Mouse (Mus musculus) CD4-positive helper T cell, adult 2 months (primary cell): ENCODE data around the gene Meox1.

Experiments
- DNase-seq: peaks from one replicate; pipeline ENCODE4 v3.0.0-alpha.2; 2012; ENCODE audit warnings: low read depth, missing footprints, low spot score

Meox1 gene

DNA sequence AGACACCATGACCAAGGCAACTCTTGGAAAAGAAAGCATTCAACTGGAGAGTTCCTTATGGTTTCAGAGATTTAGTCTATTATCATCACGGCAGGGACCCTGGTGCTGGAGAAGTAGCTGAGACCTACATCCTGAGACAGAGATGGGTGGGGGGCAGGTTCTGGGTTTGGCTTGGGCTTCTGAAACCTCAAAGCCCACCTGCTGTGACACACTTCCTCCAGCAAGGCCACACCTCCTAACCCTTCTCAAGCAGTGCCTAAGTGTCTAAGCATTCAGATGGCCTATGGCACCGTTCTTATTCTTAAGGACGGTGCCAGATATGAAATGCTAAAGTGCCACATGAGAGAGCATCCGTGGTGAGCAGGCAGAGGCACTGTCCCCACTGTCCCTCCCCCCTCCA, 4.2 kb upstream of the Meox1 start:
- no peak for DNase-seq

DNA sequence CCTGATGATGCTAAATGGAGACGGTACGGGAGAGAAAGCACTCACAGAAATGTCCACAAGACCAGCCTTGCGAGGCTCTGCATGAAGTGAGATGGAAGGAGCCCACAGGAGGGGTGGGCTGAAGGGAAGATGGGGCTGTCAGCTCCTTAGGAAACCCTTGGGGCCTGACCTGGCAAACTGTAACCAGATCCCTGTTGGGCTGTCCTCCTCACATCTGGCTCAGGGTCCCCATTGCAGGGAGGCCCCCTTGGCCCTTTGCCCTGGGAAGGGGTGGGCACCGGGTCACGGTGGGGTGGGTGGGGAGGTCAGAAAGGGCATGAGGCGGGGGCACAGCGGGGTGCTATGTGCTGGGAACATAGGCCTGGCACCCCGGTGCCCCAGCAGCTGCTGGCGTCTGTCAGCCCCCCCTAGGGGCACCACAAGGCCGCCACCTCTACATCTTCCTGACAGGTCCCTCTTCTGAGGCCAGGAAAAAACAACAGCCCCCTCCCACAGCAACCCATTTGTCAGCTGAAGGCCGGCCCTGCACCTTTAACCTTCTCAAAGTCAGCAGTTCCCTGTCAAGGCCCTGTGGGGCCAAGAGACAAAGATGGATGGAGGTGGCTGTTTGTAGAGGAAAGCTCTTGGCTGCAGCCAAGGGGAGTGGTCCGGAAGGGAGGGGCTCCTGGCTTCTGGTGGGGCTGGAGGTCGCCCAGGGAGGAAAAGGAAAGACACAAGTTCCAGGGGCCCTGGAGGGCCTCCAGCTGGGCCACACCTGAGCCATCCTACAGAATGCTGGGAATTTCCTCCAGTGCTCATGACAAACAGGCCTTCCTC, 2.6 kb upstream of the Meox1 start:
- no peak for DNase-seq

DNA sequence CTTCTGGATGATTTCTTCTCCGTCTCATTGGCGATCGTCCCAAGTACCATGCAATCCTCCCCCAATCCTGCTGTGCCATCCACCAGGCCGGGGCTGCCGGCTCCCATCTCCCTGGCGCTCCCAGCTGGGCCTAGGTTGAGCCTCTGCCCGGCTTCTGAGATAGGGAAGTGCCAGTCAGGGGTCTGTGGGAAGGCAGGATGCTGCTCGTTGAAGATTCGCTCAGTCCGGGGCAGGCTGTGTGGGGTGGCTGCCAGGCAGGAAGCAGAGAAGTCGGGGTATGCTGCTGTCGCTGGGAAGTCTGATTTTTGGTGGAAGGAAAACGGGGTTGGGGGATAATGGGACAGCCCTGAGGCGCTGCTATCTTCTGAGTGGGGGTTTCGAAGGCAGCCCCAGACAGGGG, 614 bp downstream of the Meox1 start:
- no peak for DNase-seq

DNA sequence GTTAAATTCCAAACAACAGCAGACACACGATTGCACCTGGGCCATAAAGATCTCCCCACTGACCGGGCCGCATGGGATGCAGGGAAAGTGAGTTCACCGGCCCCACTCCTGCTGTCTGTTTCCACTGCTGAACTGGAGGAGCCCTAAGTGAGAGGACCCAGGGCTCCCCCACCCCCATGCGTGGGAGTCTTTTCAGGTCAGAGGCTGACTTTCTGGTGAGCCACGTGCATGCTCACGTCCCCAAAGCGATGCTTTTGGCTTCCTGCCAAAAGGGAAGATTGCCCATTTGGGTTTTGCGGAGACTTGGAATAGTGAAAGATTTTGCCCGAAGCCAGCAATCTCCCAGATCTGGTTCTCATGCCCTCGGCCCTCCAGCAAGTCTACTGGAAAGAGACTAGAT, 2.7 kb downstream of the Meox1 start:
- no peak for DNase-seq

DNA sequence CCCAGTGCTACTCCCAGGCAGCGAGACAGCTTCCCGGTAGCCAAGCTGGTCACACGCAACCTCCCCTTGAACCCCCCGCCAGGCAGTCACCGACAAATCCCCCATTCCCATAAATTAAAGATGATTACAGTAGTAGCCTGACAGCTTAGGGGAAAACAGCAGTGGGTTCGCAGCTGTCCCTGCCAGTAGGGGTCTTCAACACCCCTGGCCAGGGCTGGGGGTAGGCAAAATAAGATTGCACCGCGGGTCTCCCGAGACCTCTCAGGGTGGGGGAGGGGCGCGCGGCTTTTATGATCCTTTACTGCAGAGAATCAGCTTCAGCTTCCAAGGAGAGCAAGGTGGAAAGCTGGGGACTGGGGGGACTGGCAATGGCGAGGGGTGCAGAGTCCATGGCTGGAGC, 4.4 kb downstream of the Meox1 start:
- no peak for DNase-seq

DNA sequence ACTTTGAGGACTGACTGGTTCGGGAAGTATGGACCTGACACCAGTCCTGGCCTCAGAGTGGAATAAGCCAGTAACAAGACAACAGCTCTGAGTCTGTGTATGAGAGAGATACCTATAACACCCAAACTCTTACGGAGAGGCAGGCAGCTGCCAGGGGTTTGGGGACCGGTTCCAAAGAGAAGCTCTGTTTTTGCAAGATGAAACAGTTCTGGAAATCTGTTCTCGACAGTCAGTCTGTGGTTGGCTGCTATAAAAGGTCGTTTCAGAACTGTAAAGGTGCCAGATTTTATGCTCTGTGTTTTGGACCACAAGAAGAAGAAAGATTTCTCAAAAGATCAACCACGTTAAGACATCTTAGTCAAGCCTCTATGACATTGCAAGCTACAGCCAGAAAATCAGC, 5.4 kb downstream of the Meox1 start:
- no peak for DNase-seq

DNA sequence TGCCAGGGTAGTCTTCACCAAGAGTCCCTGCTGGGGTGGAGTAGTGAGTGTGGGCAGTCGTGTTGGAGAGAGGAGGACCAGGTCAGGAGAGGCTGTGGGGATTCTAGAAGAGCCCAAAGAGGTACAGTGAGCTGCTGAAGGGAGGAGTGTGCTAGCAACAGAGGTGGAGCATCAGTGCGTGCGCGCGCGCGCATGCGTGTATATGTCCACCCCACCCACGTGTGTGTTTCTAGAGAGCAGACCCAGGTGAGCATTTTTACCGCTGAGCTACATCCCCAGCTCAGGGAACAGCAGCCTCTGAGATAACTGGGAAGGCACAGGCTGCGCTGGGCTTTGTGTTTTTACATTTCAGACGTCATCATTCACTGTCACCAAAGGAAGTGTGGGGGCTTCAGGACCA, 7.7 kb downstream of the Meox1 start:
- DNase-seq, result peak; percentile 50

DNA sequence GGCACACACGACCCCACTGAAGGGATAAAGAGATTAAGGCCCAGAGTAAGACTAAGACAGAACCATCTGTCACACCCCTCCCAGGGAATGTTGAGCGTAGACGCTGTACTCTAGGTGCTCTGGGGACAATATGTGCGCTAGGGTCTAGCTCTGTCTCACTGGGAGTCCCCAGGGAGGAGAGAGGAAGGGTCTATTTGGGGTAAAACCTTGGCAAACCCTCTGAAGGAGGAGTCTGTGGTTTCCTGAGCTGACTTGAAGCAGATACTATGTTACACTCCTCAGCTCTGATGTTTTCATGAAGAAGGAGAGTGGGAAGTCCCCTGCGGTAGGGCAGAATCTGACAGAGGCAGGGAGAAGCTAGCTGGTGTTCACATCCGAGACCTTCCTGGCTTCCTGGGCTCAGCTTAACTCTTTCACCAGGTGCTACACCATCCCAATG, 8.3 kb downstream of the Meox1 start:
- peak; percentile 72 for DNase-seq

DNA sequence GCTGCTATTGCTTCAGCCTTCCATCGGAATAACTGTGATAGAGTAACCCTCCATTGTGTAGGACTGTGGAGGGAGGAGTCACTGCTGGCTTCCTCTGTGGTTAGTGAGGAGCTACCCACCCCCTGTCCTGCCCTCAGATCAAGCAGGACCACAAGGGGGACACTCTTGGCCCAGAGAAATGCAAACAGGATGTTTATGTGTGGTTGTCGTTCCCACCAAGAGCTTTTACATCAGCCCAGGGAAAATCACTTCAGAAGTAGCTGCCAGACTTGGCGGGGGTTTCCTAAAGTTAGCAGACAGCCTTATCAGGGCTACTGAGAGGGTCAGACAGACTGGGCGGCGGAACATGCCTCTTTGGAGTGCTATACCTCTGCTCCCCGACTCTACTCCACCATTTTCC, 8.9 kb downstream of the Meox1 start:
- DNase-seq, result peak; percentile 74

DNA sequence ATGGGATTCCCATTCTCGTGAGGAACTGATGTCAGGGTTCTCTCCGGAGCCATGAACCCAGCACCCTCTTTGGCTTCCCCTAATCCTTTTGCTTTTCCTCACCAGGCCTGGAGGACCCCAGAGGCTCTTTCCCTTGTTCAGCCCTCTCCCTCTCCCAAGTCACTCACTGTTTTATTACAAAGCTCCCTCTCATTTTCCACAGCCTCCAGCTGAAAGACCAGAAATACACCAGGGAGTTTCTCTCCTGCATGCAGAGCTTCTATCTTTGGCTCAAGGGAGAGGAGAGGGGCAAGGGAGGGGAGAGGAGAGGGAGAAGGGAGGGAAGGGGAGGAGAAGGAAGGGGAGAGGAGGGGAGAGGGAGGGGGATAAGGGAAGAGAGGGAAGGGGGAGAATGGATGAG, 10.3 kb downstream of the Meox1 start:
- no peak for DNase-seq

DNA sequence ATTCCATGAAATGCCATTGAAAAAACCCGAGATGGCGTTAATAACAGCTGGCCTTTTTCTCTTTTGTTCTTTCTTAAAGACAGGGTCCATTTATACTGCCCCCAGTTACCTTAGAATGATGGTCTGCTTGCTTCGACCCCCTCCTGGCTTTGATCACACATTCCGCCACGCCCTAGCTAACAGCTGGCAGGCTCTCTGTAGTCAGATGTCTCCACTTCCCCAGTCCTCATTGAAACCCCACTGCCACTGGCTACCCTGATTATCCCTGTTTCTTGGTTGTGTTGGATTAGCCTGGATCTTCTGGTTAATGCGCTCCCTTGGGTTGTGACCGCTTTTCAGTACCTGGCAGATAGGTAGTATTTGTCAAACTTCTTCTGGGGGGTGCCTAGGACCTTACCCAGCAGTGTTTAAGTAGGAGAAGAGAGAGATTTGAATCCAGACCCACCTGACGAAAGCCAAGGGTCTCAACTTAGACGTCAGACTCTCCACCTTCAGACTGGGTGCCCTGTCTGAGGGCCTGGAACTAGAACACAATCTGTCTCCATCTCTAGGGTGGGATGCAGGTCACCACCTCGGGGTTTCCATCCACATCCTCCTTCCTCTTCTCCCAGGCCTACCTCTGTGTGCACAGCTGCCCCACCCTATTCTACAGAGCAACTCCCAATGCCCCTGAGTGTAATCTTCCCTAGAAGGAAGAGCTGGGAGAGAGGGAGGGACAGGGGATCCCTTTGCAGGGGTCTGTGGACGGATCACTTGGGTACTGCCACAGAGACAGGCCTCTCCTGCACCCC, 11.5 kb downstream of the Meox1 start:
- DNase-seq, result no peak

DNA sequence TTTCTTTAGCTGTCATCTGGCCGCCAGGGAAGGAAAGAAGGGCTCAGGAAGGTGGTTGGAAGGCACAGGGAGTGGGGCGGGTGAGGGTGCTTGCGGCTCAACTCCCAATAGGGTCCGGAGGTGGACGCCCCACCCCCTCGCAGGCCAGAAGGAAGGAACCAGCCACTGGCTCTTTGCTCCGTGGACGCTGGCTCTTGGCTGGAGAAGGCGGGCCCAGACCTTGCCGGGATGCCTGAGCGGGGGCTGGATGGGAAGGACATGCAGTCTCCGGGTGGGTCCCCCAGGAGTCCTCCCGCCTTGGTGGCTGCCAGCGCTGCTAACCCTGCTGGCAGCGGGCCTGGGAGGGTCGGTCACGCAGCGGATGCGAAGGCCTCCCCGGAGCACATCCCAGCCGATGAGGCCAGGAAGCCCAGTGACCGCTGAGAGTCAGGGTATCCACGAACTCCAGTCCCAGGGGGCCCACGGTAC, 12.5 kb downstream of the Meox1 start:
- no peak for DNase-seq

DNA sequence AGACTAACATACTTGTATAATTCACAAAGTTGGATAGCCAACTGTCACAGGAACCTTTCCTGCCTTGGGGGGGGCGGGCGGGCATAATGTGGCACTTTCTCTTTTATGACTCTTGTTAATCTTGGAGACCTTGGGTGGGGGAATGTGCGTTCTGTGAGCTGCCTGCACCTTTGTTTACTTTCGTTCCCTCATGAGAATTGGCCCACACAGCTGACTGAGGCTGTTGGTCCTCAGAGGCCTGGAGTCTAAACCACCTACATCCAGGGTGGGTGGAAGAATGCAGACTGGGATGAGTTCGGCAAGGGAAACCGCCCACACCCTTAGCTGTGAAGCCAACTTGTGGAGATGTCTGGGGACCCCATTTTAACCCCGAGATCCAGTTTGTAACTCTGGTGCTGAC, 13.0 kb downstream of the Meox1 start:
- DNase-seq, result no peak

DNA sequence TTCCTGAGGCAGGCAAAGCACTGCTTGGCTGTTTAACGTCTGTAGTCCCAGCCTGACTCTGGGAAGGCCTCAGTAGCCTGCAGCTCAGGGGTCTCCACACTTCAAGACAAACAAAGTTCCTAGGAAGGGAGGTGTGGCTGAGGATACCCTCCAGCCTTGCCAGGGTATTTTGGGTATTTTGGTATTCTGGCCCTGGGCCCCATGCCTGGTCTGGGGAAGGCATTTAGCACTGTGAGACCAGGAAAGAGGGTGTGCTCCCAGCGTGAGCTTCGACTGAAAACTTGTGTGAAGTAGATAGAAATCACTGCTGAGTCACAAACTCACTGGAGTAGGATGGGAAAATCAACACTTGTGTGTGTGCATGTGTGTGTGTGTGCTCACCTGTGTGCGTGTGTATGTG, 14.5 kb downstream of the Meox1 start:
- DNase-seq, result no peak

DNA sequence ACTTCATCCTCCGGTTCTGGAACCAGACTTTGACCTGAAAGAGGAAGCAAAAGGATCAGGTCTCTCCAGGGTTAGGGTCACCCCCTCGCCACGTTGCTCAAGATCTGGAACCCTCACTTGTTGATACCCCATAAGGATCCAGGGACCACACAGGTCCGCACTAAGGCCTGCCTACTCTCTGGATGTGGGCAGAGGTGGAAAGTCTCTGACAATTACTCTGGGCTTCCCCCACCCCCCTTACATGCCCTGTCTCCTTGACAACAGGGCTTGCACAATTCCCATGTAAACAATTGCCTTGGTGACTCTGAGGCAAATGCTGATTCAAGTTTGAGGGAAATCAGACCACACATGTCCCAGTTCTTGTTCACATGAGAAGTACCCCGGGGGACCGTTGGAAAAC, 15.5 kb downstream of the Meox1 start:
- DNase-seq, result no peak

DNA sequence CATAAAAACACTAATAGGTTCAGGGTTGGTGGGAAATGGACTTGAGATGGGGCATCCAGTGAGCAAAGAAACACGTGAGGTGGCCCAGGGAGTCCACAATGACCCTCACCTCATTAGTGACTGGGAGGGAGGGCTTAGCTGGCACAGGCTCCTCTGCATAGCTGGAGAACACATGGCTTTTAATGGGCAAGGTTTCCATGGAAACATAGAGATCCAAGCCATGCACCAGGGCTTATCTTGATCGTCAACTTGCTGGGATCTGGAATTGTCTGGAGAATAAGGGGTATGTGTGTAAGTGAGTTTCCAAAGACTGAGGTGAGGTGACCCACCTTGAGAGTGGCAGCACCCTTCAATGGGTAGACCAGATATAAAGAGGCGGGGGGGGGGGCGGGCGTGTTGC, 19.2 kb downstream of the Meox1 start:
- DNase-seq, result no peak

DNA sequence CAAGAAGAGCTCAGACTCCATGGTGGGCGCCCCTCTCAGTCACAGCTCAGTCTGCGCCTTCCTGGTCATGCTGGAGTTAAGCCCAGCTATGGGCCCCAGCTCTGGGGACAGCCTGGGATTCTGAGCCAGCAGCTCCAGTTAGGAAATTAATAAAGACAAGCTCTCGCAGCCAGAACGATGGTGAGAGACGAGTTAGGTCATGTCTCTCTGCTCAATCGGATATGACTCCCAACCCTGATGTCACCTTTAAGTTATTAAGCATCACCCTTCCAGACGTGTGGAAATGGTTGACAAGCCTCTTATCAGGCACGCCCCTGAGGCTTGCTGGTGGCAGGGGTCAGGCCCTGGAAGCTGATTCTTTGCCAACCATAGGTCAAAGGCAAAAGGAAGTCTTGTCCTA, 20.3 kb downstream of the Meox1 start:
- DNase-seq, result no peak

DNA sequence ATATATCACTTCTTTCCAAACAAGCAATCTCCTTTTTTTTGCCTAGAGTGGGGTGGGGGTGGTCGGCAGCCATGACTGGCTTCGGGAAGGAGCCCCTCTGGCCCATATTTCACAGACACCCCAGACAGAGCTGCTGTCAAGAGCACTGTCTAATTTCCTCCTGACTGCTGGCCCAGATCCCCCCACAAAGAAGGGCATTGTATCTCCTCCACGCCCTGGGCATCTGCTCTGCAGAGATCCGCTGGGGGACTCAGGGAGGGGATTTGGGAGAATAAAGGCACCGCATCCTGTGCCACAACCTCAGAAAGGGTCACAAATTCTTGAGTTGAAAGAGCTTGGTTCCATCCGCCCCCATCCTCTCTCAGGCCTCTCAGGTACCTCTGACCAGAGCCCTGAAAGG, 22.7 kb downstream of the Meox1 start:
- DNase-seq, result no peak

DNA sequence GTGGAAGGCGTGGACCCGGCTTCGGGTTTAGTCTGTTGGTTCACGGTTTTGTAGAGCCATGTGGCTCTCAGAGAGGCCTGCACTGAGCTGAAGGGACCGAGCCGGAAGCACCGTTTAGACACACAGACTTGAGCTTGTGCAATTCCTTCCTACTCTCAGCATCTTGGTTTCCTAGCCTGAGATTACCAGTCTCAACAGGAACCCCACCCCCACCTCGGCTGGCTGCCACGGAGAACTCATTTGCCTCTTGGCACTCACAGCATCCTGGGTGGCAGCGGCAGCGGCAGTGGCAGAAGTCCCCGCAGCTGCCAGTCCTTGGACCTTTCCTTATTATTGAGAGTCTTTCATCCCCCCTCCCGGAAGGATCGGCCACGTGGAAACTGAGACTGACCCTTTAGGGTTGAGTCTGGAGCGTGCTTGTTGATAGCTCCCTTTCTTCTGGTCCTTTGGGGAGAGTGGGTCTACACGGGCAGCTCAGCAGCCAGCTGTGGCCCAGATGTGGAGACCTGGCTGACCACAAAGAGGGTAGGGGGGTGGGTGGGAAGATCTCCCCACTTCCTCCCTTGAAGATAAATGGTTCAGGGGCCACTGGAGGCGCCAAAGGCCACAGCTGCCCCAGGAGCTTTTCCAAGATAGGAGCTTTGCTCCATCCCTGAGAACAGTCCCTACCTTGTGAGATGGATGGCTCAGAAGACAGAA, 24.0 kb downstream of the Meox1 start:
- peak; percentile 10 for DNase-seq

DNA sequence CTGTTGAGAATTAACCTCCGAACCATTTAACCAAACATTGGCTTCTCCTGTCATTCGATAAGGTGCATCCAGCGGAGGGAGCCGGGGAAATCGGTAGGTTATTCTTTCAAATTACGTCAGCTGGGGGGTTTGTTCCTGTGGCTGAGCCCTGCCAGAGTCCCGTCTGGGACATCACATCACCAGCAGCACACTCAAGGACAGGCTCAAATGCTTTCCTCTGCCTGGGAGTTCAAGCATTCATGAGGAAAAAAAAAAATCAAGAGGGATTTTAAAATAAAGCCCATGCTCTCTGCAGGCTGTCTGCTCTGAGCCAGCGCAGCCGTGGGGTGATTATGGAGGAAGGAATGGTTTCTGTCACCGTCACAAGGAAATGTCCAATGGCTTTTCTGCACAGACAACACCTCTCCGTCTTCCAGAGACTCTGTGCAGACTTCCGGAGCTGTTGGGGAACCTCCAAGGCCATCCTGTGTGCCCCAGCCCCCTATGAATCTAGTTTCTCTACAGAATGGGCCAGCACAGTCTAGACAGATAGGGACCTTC, 26.6 kb downstream of the Meox1 start:
- no peak for DNase-seq

DNA sequence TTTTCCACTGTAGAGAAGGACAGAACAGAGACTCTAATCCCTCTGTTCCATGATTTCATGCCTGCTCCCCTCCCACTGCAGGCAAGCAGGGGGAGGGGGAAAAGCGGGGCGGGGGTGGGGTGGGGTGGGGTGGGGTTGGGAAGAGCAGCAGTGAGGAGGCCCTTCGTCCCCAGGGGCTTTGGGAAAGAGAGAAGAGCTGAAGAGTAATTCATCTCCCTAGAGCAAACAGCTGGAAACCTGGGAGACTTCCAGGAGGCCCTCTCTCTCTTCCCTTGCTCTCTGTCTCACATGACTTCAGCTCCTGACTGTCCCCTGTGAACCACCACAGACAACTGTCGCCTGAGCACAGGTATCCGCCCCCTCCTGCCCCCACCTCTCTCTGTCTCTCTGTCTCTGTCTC, 35.4 kb downstream of the Meox1 start:
- DNase-seq, result no peak
